Mouse (Mus musculus) embryonic fibroblast, embryonic 13.5 days (primary cell): ENCODE data around the gene Slc7a5.

Source experiments
- CTCF ChIP-seq: IDR thresholded peaks from 2 replicates; pipeline ENCODE4 v1.5.1; 2011; ENCODE audit warnings: mild to moderate bottlenecking, control low read depth, low read length, moderate library complexity, borderline replicate concordance; ENCODE audit not compliant: insufficient read depth
- POLR2A ChIP-seq: IDR thresholded peaks from 2 replicates; pipeline ENCODE4 v1.6.1; 2011; ENCODE audit warnings: low read depth, mild to moderate bottlenecking, control low read depth, low read length, moderate library complexity

- no peak for TF ChIP-seq CTCF
- no peak for TF ChIP-seq POLR2A
These were observed 46.2 kb downstream of the Slc7a5 start for GRCm38 (mm10) chr8:121861276-121861675.
